Mouse (Mus musculus): Measurements from ENCODE around the gene Gm17324. TPM values are rescaled to one million over a fixed set of nuclear protein-coding genes. Genes with fewer than 3 reads are reported as not detected.
"Not testable (repeated sequence)": the region's sequence is repeated elsewhere in the genome, so short reads cannot be mapped to it uniquely, and the experiment has no call there.

The Gm17324 gene
- 0.72 and 0.79 TPM in 2 replicates for polyA plus RNA-seq (2012; rRNA removed)

DNA sequence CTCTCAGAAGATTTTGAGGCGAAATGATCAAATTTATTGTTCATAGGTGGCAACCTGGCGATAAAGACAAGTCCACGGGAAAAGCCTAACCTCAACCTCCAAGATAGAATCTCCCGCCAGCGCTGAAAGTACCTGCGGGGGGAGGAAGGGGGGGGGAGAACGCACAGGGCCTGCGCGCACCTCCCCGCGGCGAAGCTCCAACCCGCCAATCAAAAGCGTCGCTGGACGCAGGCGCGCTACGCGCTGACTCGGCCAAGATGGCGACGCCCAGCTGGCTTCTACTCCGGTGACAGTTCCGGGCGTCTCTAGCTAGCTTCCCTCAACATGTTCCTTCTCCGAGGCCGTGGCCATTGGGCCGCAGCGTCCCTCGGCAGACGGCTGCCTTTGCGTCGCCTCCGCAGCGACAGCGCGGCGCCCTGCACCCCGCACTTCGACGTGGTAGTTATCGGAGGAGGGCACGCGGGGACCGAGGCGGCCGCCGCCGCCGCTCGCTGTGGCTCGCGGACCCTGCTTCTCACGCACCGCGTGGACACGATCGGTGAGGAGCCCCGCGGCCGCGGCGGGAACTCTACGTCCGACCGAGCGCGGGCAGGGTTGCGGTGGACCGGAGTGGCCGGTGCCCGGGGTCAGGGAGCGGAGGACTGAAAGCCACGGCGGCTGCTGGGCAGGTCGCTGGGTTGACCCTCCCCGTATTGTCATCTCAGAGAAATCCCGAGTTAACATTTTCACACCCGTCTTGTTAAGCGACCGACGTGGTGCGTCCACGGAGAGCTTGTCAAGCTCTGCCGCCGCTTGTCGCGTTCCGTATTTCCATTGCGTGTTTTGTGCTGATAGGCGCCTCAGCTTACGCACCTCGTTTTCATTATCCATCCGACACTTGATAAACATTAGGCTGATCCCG lies at the start of gene Gm17324, which contains the start of gene Mto1:
Gene Gm17324 (minus strand): TSS at position 814 of the 901 bp plus-strand sequence.
Gene Mto1 (plus strand): TSS at position 236 of the 901 bp plus-strand sequence.
- DNase-seq (ENCODE audit: low read depth): no peak

GRCm38 (mm10) chr9:78493171-78493570 lies 44.6 kb upstream of the Gm17324 start:
- DNase-seq (ENCODE audit: low read depth): no peak

- no peak for DNase-seq (ENCODE audit: low read depth)
Measured at GRCm38 (mm10) chr9:78492254-78492653, 43.7 kb upstream of the Gm17324 start.

- no peak for DNase-seq (ENCODE audit: low read depth)
Measured at GRCm38 (mm10) chr9:78491169-78491568, 42.6 kb upstream of the Gm17324 start.

DNA sequence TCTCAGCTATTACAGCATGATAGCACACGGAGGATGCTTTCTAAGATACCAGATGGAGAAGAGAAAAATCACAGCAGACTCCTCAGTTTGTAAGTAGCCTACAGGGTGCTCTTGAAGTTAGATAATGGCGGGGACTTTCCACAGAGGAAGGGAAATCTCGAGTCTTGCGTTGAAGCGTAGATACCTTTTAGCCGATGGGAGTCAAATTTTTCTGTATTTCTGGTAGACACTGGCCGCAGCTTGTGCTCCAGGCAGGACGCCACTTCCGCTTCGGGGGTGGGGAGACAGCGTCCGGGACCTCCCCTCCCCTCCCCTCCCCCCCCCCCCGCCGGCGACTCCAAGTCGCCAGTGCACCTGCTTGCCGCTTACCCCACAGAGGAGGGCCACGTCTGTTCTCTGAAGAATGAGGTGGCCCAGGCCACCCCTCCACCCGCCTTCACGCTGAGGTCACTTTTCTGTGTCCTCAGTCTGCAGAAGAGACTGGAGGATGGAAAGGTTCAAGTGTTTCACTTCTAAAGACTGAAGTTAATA lies 40.4 kb upstream of the Gm17324 start, which contains the start of gene Eef1a1:
Gene Eef1a1 (minus strand): TSS at position 262 of the 531 bp plus-strand sequence.
- no peak for DNase-seq (ENCODE audit: low read depth)

DNA sequence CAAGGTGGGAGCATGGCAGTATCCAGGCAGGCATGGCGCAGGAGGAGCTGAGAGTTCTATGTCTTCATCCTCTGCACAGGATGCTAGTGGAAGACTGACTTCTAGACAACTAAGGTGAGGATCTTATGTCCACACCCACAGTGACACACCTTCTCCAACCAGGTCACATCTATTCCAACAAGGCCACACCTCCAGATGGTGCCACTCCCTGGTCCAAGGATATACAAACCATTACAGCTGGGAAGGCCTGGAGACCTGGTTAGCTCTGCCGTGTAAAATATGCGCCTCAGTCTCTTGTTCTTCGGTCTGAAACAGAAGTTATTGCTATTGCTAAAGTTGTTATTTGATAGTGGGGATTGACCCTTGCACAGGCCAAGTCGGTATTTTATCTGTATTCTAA lies 39.4 kb upstream of the Gm17324 start:
- not testable (repeated sequence) for DNase-seq (ENCODE audit: low read depth)

DNA sequence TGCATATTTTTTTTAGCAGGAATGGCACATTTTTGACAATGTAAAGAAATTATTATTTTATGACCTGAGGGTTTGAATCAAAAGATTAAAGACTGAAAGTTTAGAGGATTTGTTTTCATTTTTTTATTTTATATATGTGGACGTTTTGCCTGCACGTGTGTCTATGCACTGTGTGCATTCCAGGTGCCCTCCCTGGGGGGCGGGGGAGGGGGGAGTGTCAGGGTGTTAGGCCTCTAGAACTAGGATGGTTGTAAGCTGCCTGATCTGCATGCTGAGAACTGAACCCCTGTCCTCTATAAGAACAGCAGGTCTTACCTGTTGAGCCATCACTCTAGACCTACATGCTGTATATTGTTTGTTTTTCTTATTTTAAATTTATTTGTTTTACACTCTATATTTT lies 36.1 kb upstream of the Gm17324 start:
- DNase-seq (ENCODE audit: low read depth): no peak

DNA sequence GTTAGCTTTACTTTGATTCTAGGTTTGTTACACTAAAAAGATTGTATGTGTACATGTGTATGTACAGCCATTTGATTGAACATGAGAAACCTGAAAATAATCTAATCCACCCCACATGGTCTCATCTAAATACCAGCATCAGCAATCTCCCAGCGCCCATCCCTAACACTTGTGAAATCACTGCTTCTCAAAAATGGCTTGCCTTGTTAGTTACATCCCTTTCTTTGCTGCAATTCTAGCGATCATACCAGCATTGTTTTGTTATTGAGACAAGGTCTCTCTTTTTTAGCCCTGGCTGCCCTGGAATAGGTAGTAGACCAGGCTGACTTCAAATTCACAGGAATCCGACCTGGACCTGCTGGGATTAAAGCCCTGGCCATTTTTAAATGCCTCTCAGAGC lies 33.8 kb upstream of the Gm17324 start:
- no peak for DNase-seq (ENCODE audit: low read depth)

GRCm38 (mm10) chr9:78481423-78482331 lies 33.1 kb upstream of the Gm17324 start:
- DNase-seq (ENCODE audit: low read depth): peak; percentile 79

GRCm38 (mm10) chr9:78480706-78481358 lies 32.2 kb upstream of the Gm17324 start:
- DNase-seq (ENCODE audit: low read depth): no peak

DNA sequence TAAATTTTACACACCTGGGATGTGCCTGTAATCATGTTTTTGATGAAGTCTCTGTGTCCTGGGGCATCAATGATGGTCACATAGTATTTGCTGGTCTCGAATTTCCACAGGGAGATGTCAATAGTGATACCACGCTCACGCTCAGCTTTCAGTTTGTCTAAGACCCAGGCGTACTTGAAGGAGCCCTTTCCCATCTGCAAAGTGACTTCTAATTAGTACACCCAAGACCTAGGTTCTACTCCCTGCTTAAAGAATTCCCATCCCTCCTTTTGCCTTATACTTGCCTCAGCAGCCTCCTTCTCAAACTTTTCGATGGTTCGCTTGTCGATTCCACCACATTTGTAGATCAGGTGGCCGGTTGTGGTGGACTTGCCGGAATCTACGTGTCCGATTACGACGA lies 31.6 kb upstream of the Gm17324 start:
- not testable (repeated sequence) for DNase-seq (ENCODE audit: low read depth)

- DNase-seq (ENCODE audit: low read depth): not testable (repeated sequence)
Measured at GRCm38 (mm10) chr9:78479308-78479707, 30.7 kb upstream of the Gm17324 start.

DNA sequence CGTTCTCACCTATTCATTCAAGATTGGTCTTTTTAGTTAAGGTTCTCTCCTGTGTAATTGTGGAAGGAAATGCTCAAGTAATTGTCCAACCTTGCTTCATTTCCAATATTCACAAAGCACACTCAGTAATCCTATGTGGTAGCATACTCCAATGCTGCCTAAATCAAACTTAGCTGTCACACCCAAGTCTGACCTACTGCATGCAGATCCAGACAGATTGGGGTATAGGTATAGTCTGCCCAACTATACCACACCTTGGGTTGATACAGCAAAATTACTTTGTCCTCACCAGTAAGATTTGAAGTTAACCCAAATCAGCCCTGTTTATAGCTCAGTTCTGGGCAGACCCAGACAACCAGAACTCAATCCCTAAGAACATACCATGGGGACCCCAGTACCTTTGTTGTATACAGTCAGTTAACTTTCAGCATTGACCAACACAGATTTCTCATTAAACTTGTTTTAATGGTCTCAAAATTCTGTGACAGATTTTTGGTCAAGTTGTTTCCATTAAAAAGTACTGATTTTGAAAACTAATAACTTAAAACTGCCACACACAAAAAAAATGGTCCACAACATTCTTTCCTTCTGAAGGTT lies 29.5 kb upstream of the Gm17324 start:
- DNase-seq (ENCODE audit: low read depth): not testable (repeated sequence)

DNA sequence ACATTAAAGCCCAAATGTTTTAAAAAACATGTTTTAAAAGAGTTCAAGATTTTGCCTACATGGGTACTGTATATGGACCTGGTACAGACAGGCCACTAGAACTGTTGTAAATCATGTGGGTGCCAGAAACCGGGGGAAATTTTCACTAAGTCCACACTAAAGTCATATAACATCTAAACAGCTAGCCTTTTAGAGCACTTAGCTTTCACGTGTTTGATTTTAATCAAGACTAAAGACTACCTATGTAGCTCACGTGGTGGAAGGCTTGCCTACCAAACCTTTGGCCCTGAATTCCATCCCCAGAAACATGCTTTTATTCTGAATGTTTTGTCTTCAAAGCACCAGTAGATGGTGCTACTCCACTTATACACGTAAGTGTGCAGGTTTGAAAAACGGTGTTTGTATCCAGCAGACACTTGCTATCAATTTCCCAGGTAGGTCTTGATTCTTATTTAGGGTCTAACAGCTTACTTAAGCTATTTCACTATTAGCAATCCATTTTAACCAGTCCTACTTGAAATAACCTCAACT lies 28.5 kb upstream of the Gm17324 start:
- DNase-seq (ENCODE audit: low read depth): no peak

GRCm38 (mm10) chr9:78476531-78477020 lies 28.0 kb upstream of the Gm17324 start:
- DNase-seq (ENCODE audit: low read depth): no peak

- no peak for DNase-seq (ENCODE audit: low read depth)
Measured at GRCm38 (mm10) chr9:78475873-78476272, 27.3 kb upstream of the Gm17324 start.

DNA sequence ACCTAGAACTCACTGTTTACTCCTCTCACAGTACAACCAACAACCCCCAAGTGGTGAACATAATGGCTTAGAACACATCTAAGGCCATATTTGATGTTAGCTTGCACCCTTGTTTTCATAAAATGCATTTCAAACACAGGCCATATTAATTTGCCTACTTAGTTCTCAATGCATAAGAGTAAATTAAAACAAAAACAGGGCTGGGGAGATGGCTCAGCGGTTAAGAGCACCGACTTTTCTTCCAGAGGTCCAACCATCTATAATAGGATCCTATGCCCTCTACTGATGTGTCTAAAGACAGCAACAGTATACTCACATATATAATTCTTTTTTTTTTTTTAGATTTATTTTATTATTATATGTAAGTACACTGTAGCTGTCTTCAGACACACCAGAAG lies 26.8 kb upstream of the Gm17324 start:
- DNase-seq (ENCODE audit: low read depth): no peak

- no peak for DNase-seq (ENCODE audit: low read depth)
Measured at GRCm38 (mm10) chr9:78474771-78475382, 26.3 kb upstream of the Gm17324 start.

DNA sequence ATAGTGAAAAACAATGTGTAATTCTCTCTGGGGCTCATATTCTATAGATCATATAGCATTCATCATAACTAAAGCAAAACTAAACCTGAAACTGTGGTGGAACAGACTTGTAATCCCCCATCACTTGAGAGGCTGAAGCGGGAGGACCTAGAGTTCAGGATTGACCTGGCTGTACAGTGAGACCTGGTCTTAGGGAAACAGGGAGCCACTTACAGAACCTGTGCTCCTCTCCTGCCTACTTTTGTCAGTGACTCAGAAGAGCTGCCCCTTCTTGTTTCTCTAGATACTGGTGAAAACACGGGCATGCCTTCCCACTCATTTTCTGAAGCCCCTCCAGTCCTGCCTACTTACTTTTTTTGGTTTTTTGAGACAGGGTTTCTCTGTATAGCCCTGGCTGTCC lies 25.7 kb upstream of the Gm17324 start:
- DNase-seq (ENCODE audit: low read depth): no peak

GRCm38 (mm10) chr9:78473588-78473987 lies 25.0 kb upstream of the Gm17324 start:
- DNase-seq (ENCODE audit: low read depth): no peak
